Mouse (Mus musculus): Measurements from ENCODE around the gene Nlrp3. TPM values are rescaled to one million over a fixed set of nuclear protein-coding genes. Genes with fewer than 3 reads are reported as not detected.
A peak's percentile ranks its signal among the peaks of the same experiment; 100 is the strongest.

Nlrp3 gene
- polyA plus RNA-seq, 1 experiment = 0.42 TPM

- Histone ChIP-seq H3K36me3 (ENCODE audit: control insufficient read depth, insufficient read depth, low read length) (no peaks in the 10 kb centered on the region), H3K4me3 (ENCODE audit: insufficient read depth, low read depth, low read length) (no peak overlapping the region), H3K27me3 (replicated peaks; ENCODE audit: control insufficient read depth, insufficient read depth, low read length) (no peaks in the 10 kb centered on the region), H3K27ac (ENCODE audit: insufficient read depth, low read depth, low read length) (no peak overlapping the region), H3K4me1 (ENCODE audit: control insufficient read depth, insufficient read depth, low read length) (no peaks in the 10 kb centered on the region)
- DNase-seq = no peak
- TF ChIP-seq CTCF (conservative IDR thresholded peaks at IDR 0.05; ENCODE audit: insufficient read depth, insufficient read length, low read depth, low read length) (no peak), POLR2A (IDR thresholded peaks at IDR 0.05; ENCODE audit: low read depth, low read length) (no peak)
- 51% methylated on average over 5 of the region's 5 CpGs for WGBS
Measured at GRCm38 (mm10) chr11:59531562-59531961, 9.8 kb upstream of the Nlrp3 start.

- H3K4me1 ChIP-seq (ENCODE audit: control insufficient read depth, insufficient read depth, low read length) = no peaks in the 10 kb centered on the region
- H3K27me3 ChIP-seq (replicated peaks; ENCODE audit: control insufficient read depth, insufficient read depth, low read length) = no peaks in the 10 kb centered on the region; the same call in 1 of the 2 replicates
- 35% methylated on average over 16 of the region's 16 CpGs for WGBS
- H3K4me3 ChIP-seq (ENCODE audit: insufficient read depth, low read depth, low read length) = no peak overlapping the region
- TF ChIP-seq POLR2A (IDR thresholded peaks at IDR 0.05; ENCODE audit: low read depth, low read length) = no peak
- TF ChIP-seq CTCF (conservative IDR thresholded peaks at IDR 0.05; ENCODE audit: insufficient read depth, insufficient read length, low read depth, low read length) = peak; percentile 39
- DNase-seq = peak; percentile 22
- no peaks in the 10 kb centered on the region for H3K36me3 ChIP-seq (ENCODE audit: control insufficient read depth, insufficient read depth, low read length)
- H3K27ac ChIP-seq (ENCODE audit: insufficient read depth, low read depth, low read length) = no peak overlapping the region
Measured at GRCm38 (mm10) chr11:59537218-59538130, 3.9 kb upstream of the Nlrp3 start.

DNA sequence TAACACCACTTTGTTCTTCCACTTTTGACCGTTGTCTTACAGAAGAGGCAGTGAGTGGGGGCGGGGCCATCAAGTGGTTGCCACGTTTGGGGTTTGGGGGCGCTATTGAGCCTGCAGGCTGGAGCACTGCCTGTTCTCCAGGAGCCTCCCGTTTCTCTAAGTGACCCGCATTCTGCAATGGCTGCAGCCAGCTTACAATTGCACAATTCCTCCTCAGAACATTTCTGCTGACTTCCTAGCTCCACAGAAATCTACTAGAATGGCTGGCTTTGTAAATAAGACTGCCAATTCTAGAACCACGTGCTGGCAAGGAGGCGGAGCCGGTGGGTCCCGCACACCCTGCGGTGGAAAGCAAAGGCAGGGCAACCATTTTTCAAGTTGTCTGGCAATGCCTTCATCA is 3.0 kb upstream of the Nlrp3 start:
- Histone ChIP-seq H3K4me1 (ENCODE audit: control insufficient read depth, insufficient read depth, low read length) (no peaks in the 10 kb centered on the region), H3K36me3 (ENCODE audit: control insufficient read depth, insufficient read depth, low read length) (no peaks in the 10 kb centered on the region), H3K27ac (ENCODE audit: insufficient read depth, low read depth, low read length) (no peak overlapping the region), H3K27me3 (replicated peaks; ENCODE audit: control insufficient read depth, insufficient read depth, low read length) (no peaks in the 10 kb centered on the region; the same call in 1 of the 2 replicates), H3K4me3 (ENCODE audit: insufficient read depth, low read depth, low read length) (no peak overlapping the region)
- peak; percentile 35 for TF ChIP-seq CTCF (conservative IDR thresholded peaks at IDR 0.05; ENCODE audit: insufficient read depth, insufficient read length, low read depth, low read length)
- TF ChIP-seq POLR2A (IDR thresholded peaks at IDR 0.05; ENCODE audit: low read depth, low read length) = no peak
- DNase-seq = peak; percentile 32
- 22% methylated on average over 11 of the region's 11 CpGs for WGBS

DNA sequence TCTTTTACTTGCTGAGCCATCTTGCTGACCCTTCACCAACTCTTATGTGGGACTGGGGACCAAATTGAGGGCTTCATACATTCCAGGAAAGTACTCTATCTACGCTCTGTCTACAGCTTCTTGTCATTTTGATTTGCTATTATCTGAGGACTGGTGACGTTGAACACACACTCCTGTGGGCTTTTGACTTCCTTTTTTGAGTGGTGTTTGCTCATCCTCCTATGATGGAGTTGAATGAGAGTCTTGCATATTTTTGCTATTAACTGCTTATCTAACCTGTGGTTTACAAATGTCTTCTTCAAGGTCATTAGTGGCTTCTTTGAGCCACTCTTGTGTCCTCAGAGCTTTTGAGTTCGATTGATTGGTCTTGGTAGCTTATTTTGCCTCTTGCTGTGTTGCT is 1.2 kb upstream of the Nlrp3 start:
- 79% methylated on average over 3 of the region's 3 CpGs for WGBS
- no peak overlapping the region for H3K27ac ChIP-seq (ENCODE audit: insufficient read depth, low read depth, low read length)
- no peak for DNase-seq
- no peak overlapping the region for H3K4me3 ChIP-seq (ENCODE audit: insufficient read depth, low read depth, low read length)
- no peaks in the 10 kb centered on the region for H3K4me1 ChIP-seq (ENCODE audit: control insufficient read depth, insufficient read depth, low read length)
- no peaks in the 10 kb centered on the region for H3K36me3 ChIP-seq (ENCODE audit: control insufficient read depth, insufficient read depth, low read length)
- H3K27me3 ChIP-seq (replicated peaks; ENCODE audit: control insufficient read depth, insufficient read depth, low read length) = no peaks in the 10 kb centered on the region; the same call in 1 of the 2 replicates
- TF ChIP-seq POLR2A (IDR thresholded peaks at IDR 0.05; ENCODE audit: low read depth, low read length) = no peak

DNA sequence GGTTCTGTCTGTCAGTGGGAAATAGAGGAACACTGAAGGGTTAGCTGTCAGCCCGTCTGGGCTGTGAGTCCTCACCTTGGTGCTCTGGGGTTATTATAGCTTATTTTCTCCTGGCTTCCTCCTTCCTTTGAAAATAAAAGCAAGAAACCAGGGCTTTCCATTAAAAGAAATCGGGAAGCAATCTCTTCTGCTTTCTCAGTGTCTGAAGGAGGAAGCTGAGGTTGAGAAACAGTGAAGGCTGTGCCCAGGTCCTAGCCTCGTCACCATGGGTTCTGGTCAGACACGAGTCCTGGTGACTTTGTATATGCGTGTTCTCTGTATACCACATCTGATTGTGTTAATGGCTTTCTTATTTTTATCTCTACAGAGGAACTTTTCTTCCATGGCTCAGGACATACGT is 1.1 kb downstream of the Nlrp3 start:
- 78% methylated on average over 6 of the region's 6 CpGs for WGBS
- Histone ChIP-seq H3K4me3 (ENCODE audit: insufficient read depth, low read depth, low read length) (no peak overlapping the region), H3K4me1 (ENCODE audit: control insufficient read depth, insufficient read depth, low read length) (no peaks in the 10 kb centered on the region), H3K27me3 (replicated peaks; ENCODE audit: control insufficient read depth, insufficient read depth, low read length) (no peaks in the 10 kb centered on the region), H3K36me3 (ENCODE audit: control insufficient read depth, insufficient read depth, low read length) (no peaks in the 10 kb centered on the region), H3K27ac (ENCODE audit: insufficient read depth, low read depth, low read length) (no peak overlapping the region)
- TF ChIP-seq CTCF (conservative IDR thresholded peaks at IDR 0.05; ENCODE audit: insufficient read depth, insufficient read length, low read depth, low read length) = no peak
- TF ChIP-seq POLR2A (IDR thresholded peaks at IDR 0.05; ENCODE audit: low read depth, low read length) = no peak
- peak; percentile 11 for DNase-seq

- TF ChIP-seq CTCF (conservative IDR thresholded peaks at IDR 0.05; ENCODE audit: insufficient read depth, insufficient read length, low read depth, low read length) (no peak), POLR2A (IDR thresholded peaks at IDR 0.05; ENCODE audit: low read depth, low read length) (no peak)
- Histone ChIP-seq H3K4me3 (ENCODE audit: insufficient read depth, low read depth, low read length) (no peak overlapping the region), H3K27me3 (replicated peaks; ENCODE audit: control insufficient read depth, insufficient read depth, low read length) (no peaks in the 10 kb centered on the region), H3K4me1 (ENCODE audit: control insufficient read depth, insufficient read depth, low read length) (no peaks in the 10 kb centered on the region), H3K36me3 (ENCODE audit: control insufficient read depth, insufficient read depth, low read length) (no peaks in the 10 kb centered on the region), H3K27ac (ENCODE audit: insufficient read depth, low read depth, low read length) (no peak overlapping the region)
- WGBS = 78% methylated on average over 3 of the region's 3 CpGs
- DNase-seq = no peak
Measured at GRCm38 (mm10) chr11:59543376-59543775, 2.0 kb downstream of the Nlrp3 start.

- Histone ChIP-seq H3K27me3 (replicated peaks; ENCODE audit: control insufficient read depth, insufficient read depth, low read length) (no peaks in the 10 kb centered on the region), H3K4me3 (ENCODE audit: insufficient read depth, low read depth, low read length) (no peak overlapping the region), H3K4me1 (ENCODE audit: control insufficient read depth, insufficient read depth, low read length) (no peaks in the 10 kb centered on the region), H3K36me3 (ENCODE audit: control insufficient read depth, insufficient read depth, low read length) (no peaks in the 10 kb centered on the region), H3K27ac (ENCODE audit: insufficient read depth, low read depth, low read length) (no peak overlapping the region)
- TF ChIP-seq CTCF (conservative IDR thresholded peaks at IDR 0.05; ENCODE audit: insufficient read depth, insufficient read length, low read depth, low read length) = no peak
- no peak for TF ChIP-seq POLR2A (IDR thresholded peaks at IDR 0.05; ENCODE audit: low read depth, low read length)
- DNase-seq = no peak
- 82% methylated on average over 9 of the region's 9 CpGs for WGBS
Measured at GRCm38 (mm10) chr11:59544005-59544404, 2.6 kb downstream of the Nlrp3 start.

Measured in kidney, adult 2 months (tissue).